19 mouse cellular contexts compared by ENCODE assay signal in genomic region chr9:78104973-78105372, GRCm38 (mm10). TPM values are rescaled to one million over a fixed set of nuclear protein-coding genes. Genes with fewer than 3 reads are reported as not detected.
DNase-seq lines count a peak whose midpoint lies in the region; ATAC-seq lines count a peak whose summit lies in the region.
"Had no signal": no experiment of that assay in that cellular context is flagged by ENCODE, and none has a peak within 500 bp of the region (broad histone marks: within the 10 kb centered on the region; RNA-seq: fewer than 3 reads in every experiment).

No protein-coding gene starts in this region.

- H3K4me2 ChIP-seq in heart, embryonic 12.5 days = no peak overlapping the region
- H3K4me2 ChIP-seq: midbrain, embryonic 12.5 days; neural tube, embryonic 12.5 days had no signal

- 71% methylated on average over 6 of the region's 6 CpGs for WGBS in heart, embryonic 12.5 days

- ATAC-seq in heart, embryonic 12.5 days (ENCODE audit: insufficient number of reproducible peaks, low FRiP score) = no peak
- peak; percentile 44 for ATAC-seq in erythroid progenitor cell, adult 5-6 weeks (replicated peaks; ENCODE audit: low FRiP score, poor library complexity, severe bottlenecking)

- no peak for DNase-seq in heart, adult 8-10 months (ENCODE audit: low spot score)
- DNase-seq in adipocyte (ENCODE audit: low spot score) = peak; percentile 59
- peak; percentile 69 for DNase-seq in lung, postnatal 36 days
- no peak for DNase-seq in neural tube, embryonic 10.5 days (ENCODE audit: extremely low spot score, low spot score)
- DNase-seq in cerebellum, postnatal 36 days = no peak
- DNase-seq in yolk sac, embryonic 10.5 days (ENCODE audit: low spot score) = no peak
- DNase-seq: gastrocnemius, postnatal 14 days; heart, postnatal 4 days; kidney, adult 11 months; right cerebral cortex, postnatal 25 days had no signal

- no peaks in the 10 kb centered on the region for H3K27me3 ChIP-seq in heart, embryonic 12.5 days (replicated peaks)
- H3K27me3 ChIP-seq: midbrain, embryonic 12.5 days; neural tube, embryonic 12.5 days had no signal

- H3K4me3 ChIP-seq in heart, embryonic 12.5 days = peak overlapping the region; percentile 3; the same call in 1 of the 2 replicates
- H3K4me3 ChIP-seq: limb, embryonic 10.5 days; midbrain, embryonic 12.5 days; neural tube, embryonic 12.5 days had no signal

- H3K9ac ChIP-seq in heart, embryonic 12.5 days = no peak overlapping the region
- H3K9ac ChIP-seq: midbrain, embryonic 12.5 days; neural tube, embryonic 12.5 days had no signal

- no peak overlapping the region for H3K27ac ChIP-seq in heart, embryonic 12.5 days (ENCODE audit: poor library complexity, severe bottlenecking)
- H3K27ac ChIP-seq: limb, embryonic 10.5 days; midbrain, embryonic 12.5 days; neural tube, embryonic 12.5 days had no signal

- peaks cover 18% of the 10 kb centered on the region for H3K4me1 ChIP-seq in heart, embryonic 12.5 days (replicated peaks)

- H3K36me3 ChIP-seq in heart, embryonic 12.5 days = peaks cover 25% of the 10 kb centered on the region

- H3K9me3 ChIP-seq in heart, embryonic 12.5 days (replicated peaks) = no peaks in the 10 kb centered on the region
- H3K9me3 ChIP-seq: limb, embryonic 10.5 days; midbrain, embryonic 12.5 days; neural tube, embryonic 12.5 days had no signal

RNA-seq across cellular contexts. Expression of gene Fbxo9, which starts 3.9 kb away (rescaled TPM):
- 44.2 and 45.9 TPM in 2 replicates for polyA plus RNA-seq in heart, embryonic 12.5 days (2016; fragmentation: Nextera tagmentation; extraction: Ambion mirVana)
- total RNA-seq in heart, adult 8-10 months (2022) = 10 to 100 TPM; 30.9 to 50.6 (median 45.5) TPM
- total RNA-seq in erythroid progenitor cell, adult 5-6 weeks (2015; ENCODE audit: low replicate concordance) = 223 and 268 TPM in 2 replicates
- 169 and 259 TPM in 2 replicates for total RNA-seq in erythroid progenitor cell, adult 5-6 weeks (2017; ENCODE audit: low replicate concordance)

RNA-seq across cellular contexts. Expression of gene Ick, which starts 4.0 kb away (rescaled TPM):
- 15.8 and 18.8 TPM in 2 replicates for polyA plus RNA-seq in heart, embryonic 12.5 days (2016; fragmentation: Nextera tagmentation; extraction: Ambion mirVana)
- total RNA-seq in heart, adult 8-10 months (2022) = 10 to 100 TPM; 12.7 to 14.3 (median 13.3) TPM
- total RNA-seq in erythroid progenitor cell, adult 5-6 weeks (2015; ENCODE audit: low replicate concordance) = 2.1 and 12.3 TPM in 2 replicates
- total RNA-seq in erythroid progenitor cell, adult 5-6 weeks (2017; ENCODE audit: low replicate concordance) = 0.90 and 5.2 TPM in 2 replicates

RNA-seq across cellular contexts. Expression of gene Gcm1, which starts 53.2 kb away (rescaled TPM):
- not detected in 2 replicates for polyA plus RNA-seq in heart, embryonic 12.5 days (2016; fragmentation: Nextera tagmentation; extraction: Ambion mirVana)
- total RNA-seq in heart, adult 8-10 months (2022) = not detected
- total RNA-seq in erythroid progenitor cell, adult 5-6 weeks (2015; ENCODE audit: low replicate concordance) = not detected in 2 replicates
- not detected in 2 replicates for total RNA-seq in erythroid progenitor cell, adult 5-6 weeks (2017; ENCODE audit: low replicate concordance)
- total RNA-seq: gastrocnemius, postnatal 14 days; heart, postnatal 4 days; layer of hippocampus, adult 8-10 months had no signal
- polyA plus RNA-seq: brain, embryonic 14.5 days; forebrain, embryonic 11.5 days; limb, embryonic 10.5 days; neural tube, embryonic 12.5 days; stomach, postnatal 0 days had no signal

Comparison
In these comparisons a context has a peak if more than half of its experiments do, and no peak if none do; other contexts are left out.
1. DNase-seq: peak in adipocyte (single experiment) and lung, postnatal 36 days (single experiment); none in heart, adult 8-10 months (single experiment), neural tube, embryonic 10.5 days (single experiment), cerebellum, postnatal 36 days (0 of 2) and yolk sac, embryonic 10.5 days (single experiment).